Mouse (Mus musculus) thymus, adult 2 months (tissue): ENCODE results near the gene 1700025C18Rik. TPM values are rescaled to one million over a fixed set of nuclear protein-coding genes. Genes with fewer than 3 reads are reported as not detected.

ENCODE experiments used
- DNase-seq: peaks from one replicate; pipeline ENCODE4 v3.0.0; 2021
- H3K27ac ChIP-seq: fragments of 200-500 bp; 2 replicates; pipeline ENCODE4 v1.5.1; 2012; ENCODE audit warnings: low read length, control low read depth; ENCODE audit not compliant: control insufficient read depth, insufficient read depth
- H3K27me3 ChIP-seq: fragments of 200-500 bp; 2 replicates; pipeline ENCODE4 v1.6.1; 2012; ENCODE audit warnings: mild to moderate bottlenecking, low read length, moderate library complexity, mixed read lengths; ENCODE audit not compliant: control insufficient read depth, insufficient read depth
- H3K36me3 ChIP-seq: fragments of 200-500 bp; 2 replicates; pipeline ENCODE4 v1.6.1; 2012; ENCODE audit warnings: mild to moderate bottlenecking, low read length, moderate library complexity; ENCODE audit not compliant: control insufficient read depth, insufficient read depth
- H3K4me1 ChIP-seq: fragments of 200-500 bp; replicated peaks from 2 replicates; pipeline ENCODE4 v1.6.1; 2012; ENCODE audit warnings: low read length; ENCODE audit not compliant: control insufficient read depth, insufficient read depth
- H3K4me3 ChIP-seq: fragments of 200-500 bp; 2 replicates; pipeline ENCODE4 v1.5.1; 2012; ENCODE audit warnings: mild to moderate bottlenecking, low read length, control low read depth, moderate library complexity; ENCODE audit not compliant: control insufficient read depth, insufficient read depth
- CTCF ChIP-seq: fragments of 200-500 bp; IDR thresholded peaks from 2 replicates; pipeline ENCODE4 v1.5.1; 2012; ENCODE audit warnings: mild to moderate bottlenecking, control low read depth, low read length, moderate library complexity, borderline replicate concordance; ENCODE audit not compliant: control insufficient read depth, poor library complexity, insufficient read depth; ENCODE audit errors: extremely low read depth
- POLR2A ChIP-seq: fragments of 200-500 bp; IDR thresholded peaks from 2 replicates; pipeline ENCODE4 v1.6.1; 2012; ENCODE audit warnings: mild to moderate bottlenecking, low read length, control low read depth, moderate library complexity; ENCODE audit not compliant: control insufficient read depth, poor library complexity, insufficient read depth; ENCODE audit errors: extremely low read depth
- WGBS: fragments of 180-500 bp; shearing (Covaris S2); methylation state at CpG from one replicate; pipeline ENCODE4 v1.1.7; 2018; 5-methylcytosine and 5-hydroxymethylcytosine counted together
- polyA plus RNA-seq: library from polyadenylated mRNA; depleted of rRNA; stranded (reverse); fragments of >200 nt; gene quantifications from 2 replicates; pipeline ENCODE4 v1.2.3, GENCODE M21; 2012; rRNA removed

1700025C18Rik gene
- not detected in 2 replicates for polyA plus RNA-seq

DNA sequence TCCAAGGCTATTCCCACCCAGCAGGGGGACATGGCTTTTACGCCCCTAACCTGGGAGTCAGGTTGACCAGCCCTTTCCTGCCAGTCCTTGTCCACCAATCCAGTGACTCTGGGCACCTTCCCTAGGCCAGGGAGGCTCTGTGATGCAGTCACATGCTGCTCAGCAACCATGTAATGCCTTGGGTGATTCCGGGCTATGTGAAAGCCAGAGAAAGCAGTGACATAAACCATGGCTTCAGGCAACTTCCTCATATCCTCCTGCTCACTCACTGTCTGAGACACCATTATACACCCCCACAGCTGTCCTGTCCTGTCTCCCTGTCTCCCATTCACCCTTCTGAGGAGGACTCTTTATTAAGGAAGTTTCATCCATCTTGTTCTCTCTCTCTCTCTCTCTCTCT, at the start of gene 1700025C18Rik:
1700025C18Rik (minus strand) TSS at position 101 of the 400 bp plus-strand sequence.
- no peaks in the 10 kb centered on the region for H3K36me3 ChIP-seq
- no peaks in the 10 kb centered on the region for H3K27me3 ChIP-seq
- TF ChIP-seq POLR2A (no peak), CTCF (no peak)
- H3K4me1 ChIP-seq, result no peaks in the 10 kb centered on the region
- H3K4me3 ChIP-seq, result no peak within 1 kb of the TSS
- 80% methylated on average over 2 of the region's 2 CpGs for WGBS
- DNase-seq, result no peak
- no peak within 1 kb of the TSS for H3K27ac ChIP-seq

GRCm38 (mm10) chr2:165136049-165136448, 45.5 kb upstream of the 1700025C18Rik start:
- DNase-seq, result no peak
- Histone ChIP-seq H3K27ac (peak overlapping the region; percentile 9; the same call in 1 of the 2 replicates), H3K4me1 (peaks cover 23% of the 10 kb centered on the region), H3K36me3 (no peaks in the 10 kb centered on the region), H3K4me3 (no peak overlapping the region), H3K27me3 (no peaks in the 10 kb centered on the region)
- TF ChIP-seq CTCF (no peak), POLR2A (no peak)
- WGBS, result 43% methylated on average over 16 of the region's 16 CpGs

GRCm38 (mm10) chr2:165133566-165133965, 43.0 kb upstream of the 1700025C18Rik start:
- WGBS, result under 1% methylated on average over 15 of the region's 15 CpGs
- H3K4me1 ChIP-seq, result peaks cover 23% of the 10 kb centered on the region
- no peak overlapping the region for H3K4me3 ChIP-seq
- H3K27me3 ChIP-seq, result no peaks in the 10 kb centered on the region
- no peak for DNase-seq
- TF ChIP-seq POLR2A (no peak), CTCF (no peak)
- H3K27ac ChIP-seq, result no peak overlapping the region
- no peaks in the 10 kb centered on the region for H3K36me3 ChIP-seq

DNA sequence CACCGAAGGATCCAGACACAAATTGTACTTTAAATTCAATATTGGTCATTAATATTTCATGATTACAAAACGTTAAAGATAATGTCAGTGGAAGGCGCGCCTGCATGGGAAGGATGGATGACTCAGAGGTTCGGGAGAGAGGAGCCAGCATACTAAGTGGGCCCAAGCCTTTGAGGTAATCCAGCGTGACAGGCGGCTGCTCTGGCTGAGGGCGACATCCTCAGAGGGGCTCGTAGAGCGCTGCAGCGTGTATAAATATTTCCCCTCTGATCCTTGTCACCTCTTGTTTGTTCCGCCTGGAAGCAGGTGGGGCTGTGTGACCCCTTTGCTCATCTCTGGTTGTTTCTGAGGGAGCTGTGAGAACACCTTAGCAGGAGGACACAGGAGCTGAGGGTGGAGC, 40.9 kb upstream of the 1700025C18Rik start:
- H3K4me1 ChIP-seq, result peaks cover 13% of the 10 kb centered on the region
- H3K36me3 ChIP-seq, result no peaks in the 10 kb centered on the region
- no peak overlapping the region for H3K27ac ChIP-seq
- no peak overlapping the region for H3K4me3 ChIP-seq
- DNase-seq, result no peak
- no peaks in the 10 kb centered on the region for H3K27me3 ChIP-seq
- 90% methylated on average over 12 of the region's 12 CpGs for WGBS
- TF ChIP-seq POLR2A, result no peak
- no peak for TF ChIP-seq CTCF

DNA sequence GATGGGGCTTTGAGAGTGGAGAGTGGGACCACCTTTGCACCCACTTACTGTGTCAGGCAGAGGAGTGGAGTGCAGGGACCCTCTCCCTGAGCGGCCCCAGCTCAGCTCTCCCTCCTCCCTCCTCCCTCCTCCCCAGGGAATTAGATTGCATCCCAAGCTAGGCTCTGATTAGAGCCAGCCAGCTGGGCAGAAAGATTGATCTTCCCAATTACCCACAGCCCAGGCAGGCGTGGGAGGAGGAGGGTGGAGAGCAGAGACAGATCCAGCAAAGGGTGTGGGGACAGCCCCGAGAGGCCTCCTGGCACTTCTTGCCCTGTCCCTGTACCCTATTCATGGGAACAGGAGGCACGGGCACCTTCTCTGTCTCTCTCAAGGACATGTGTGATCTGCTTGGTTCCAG, 38.6 kb upstream of the 1700025C18Rik start:
- Histone ChIP-seq H3K4me1 (peaks cover 6% of the 10 kb centered on the region), H3K4me3 (no peak overlapping the region), H3K36me3 (no peaks in the 10 kb centered on the region), H3K27me3 (no peaks in the 10 kb centered on the region), H3K27ac (no peak overlapping the region)
- TF ChIP-seq POLR2A, result no peak
- no peak for TF ChIP-seq CTCF
- 87% methylated on average over 4 of the region's 4 CpGs for WGBS
- DNase-seq, result no peak

GRCm38 (mm10) chr2:165126896-165127562, 36.5 kb upstream of the 1700025C18Rik start:
- WGBS, result 78% methylated on average over 10 of the region's 10 CpGs
- no peaks in the 10 kb centered on the region for H3K27me3 ChIP-seq
- TF ChIP-seq CTCF, result no peak
- TF ChIP-seq POLR2A, result no peak
- no peak for DNase-seq
- no peak overlapping the region for H3K27ac ChIP-seq
- no peak overlapping the region for H3K4me3 ChIP-seq
- no peaks in the 10 kb centered on the region for H3K36me3 ChIP-seq
- H3K4me1 ChIP-seq, result no peaks in the 10 kb centered on the region
